Mouse (Mus musculus): ENCODE results near the gene Dtd1. TPM values are rescaled to one million over a fixed set of nuclear protein-coding genes. Genes with fewer than 3 reads are reported as not detected.

Dtd1 gene
- total and polyA plus RNA-seq, 2 experiments from 2014 or later: 98.2 to 161 TPM

- TF ChIP-seq CTCF (IDR thresholded peaks at IDR 0.05; ENCODE audit: low read depth): no peak
- ATAC-seq (no peak), DNase-seq (no peak)
- no peaks in the 10 kb centered on the region for H3K36me3 ChIP-seq (ENCODE audit: insufficient read depth)
- H3K9me3 ChIP-seq (ENCODE audit: low read length): 0 out of 2 replicates have a peak, but pooled peaks cover 3% of the 10 kb centered on the region
- H3K27ac ChIP-seq (ENCODE audit: low read depth, low read length): no peak overlapping the region
- 79% methylated on average over 2 of the region's 2 CpGs for WGBS
- no peak overlapping the region for H3K4me3 ChIP-seq (ENCODE audit: low read depth, low read length)
- no peak overlapping the region for H3K4me2 ChIP-seq (ENCODE audit: low read depth)
- H3K9ac ChIP-seq: no peak overlapping the region
- H3K27me3 ChIP-seq (ENCODE audit: insufficient read depth, low read length): no peaks in the 10 kb centered on the region
- H3K4me1 ChIP-seq (ENCODE audit: insufficient read depth): 0 out of 2 replicates have a peak, but pooled peaks cover 4% of the 10 kb centered on the region
Measured at GRCm38 (mm10) chr2:144714596-144714995, 114.9 kb downstream of the Dtd1 start.

GRCm38 (mm10) chr2:144715211-144715768, 115.6 kb downstream of the Dtd1 start:
- WGBS: 79% methylated on average over 2 of the region's 2 CpGs
- DNase-seq: no peak
- TF ChIP-seq CTCF (IDR thresholded peaks at IDR 0.05; ENCODE audit: low read depth): no peak
- Histone ChIP-seq H3K27ac (ENCODE audit: low read depth, low read length) (no peak overlapping the region), H3K4me3 (ENCODE audit: low read depth, low read length) (no peak overlapping the region), H3K4me1 (ENCODE audit: insufficient read depth) (0 out of 2 replicates have a peak, but pooled peaks cover 4% of the 10 kb centered on the region), H3K9ac (no peak overlapping the region), H3K9me3 (ENCODE audit: low read length) (0 out of 2 replicates have a peak, but pooled peaks cover 3% of the 10 kb centered on the region), H3K27me3 (ENCODE audit: insufficient read depth, low read length) (no peaks in the 10 kb centered on the region), H3K36me3 (ENCODE audit: insufficient read depth) (no peaks in the 10 kb centered on the region), H3K4me2 (ENCODE audit: low read depth) (no peak overlapping the region)
- ATAC-seq: no peak

- no peaks in the 10 kb centered on the region for H3K27me3 ChIP-seq (ENCODE audit: insufficient read depth, low read length)
- H3K9ac ChIP-seq: no peak overlapping the region
- H3K4me2 ChIP-seq (ENCODE audit: low read depth): no peak overlapping the region
- 0 out of 2 replicates have a peak, but pooled peaks cover 3% of the 10 kb centered on the region for H3K9me3 ChIP-seq (ENCODE audit: low read length)
- WGBS: 91% methylated on average over 5 of the region's 5 CpGs
- H3K4me1 ChIP-seq (ENCODE audit: insufficient read depth): 0 out of 2 replicates have a peak, but pooled peaks cover 4% of the 10 kb centered on the region
- H3K27ac ChIP-seq (ENCODE audit: low read depth, low read length): no peak overlapping the region
- H3K36me3 ChIP-seq (ENCODE audit: insufficient read depth): no peaks in the 10 kb centered on the region
- no peak overlapping the region for H3K4me3 ChIP-seq (ENCODE audit: low read depth, low read length)
- no peak for TF ChIP-seq CTCF (IDR thresholded peaks at IDR 0.05; ENCODE audit: low read depth)
- DNase-seq: no peak
- ATAC-seq: no peak
Measured at GRCm38 (mm10) chr2:144716248-144716647, 116.6 kb downstream of the Dtd1 start.

- Histone ChIP-seq H3K4me2 (ENCODE audit: low read depth) (no peak overlapping the region), H3K9me3 (ENCODE audit: low read length) (no peaks in the 10 kb centered on the region), H3K4me3 (ENCODE audit: low read depth, low read length) (no peak overlapping the region), H3K9ac (no peak overlapping the region), H3K27me3 (ENCODE audit: insufficient read depth, low read length) (no peaks in the 10 kb centered on the region), H3K36me3 (ENCODE audit: insufficient read depth) (no peaks in the 10 kb centered on the region), H3K4me1 (ENCODE audit: insufficient read depth) (0 out of 2 replicates have a peak, but pooled peaks cover 4% of the 10 kb centered on the region), H3K27ac (ENCODE audit: low read depth, low read length) (no peak overlapping the region)
- TF ChIP-seq CTCF (IDR thresholded peaks at IDR 0.05; ENCODE audit: low read depth): no peak
- ATAC-seq (no peak), DNase-seq (no peak)
- 31% methylated on average over 5 of the region's 5 CpGs for WGBS
Measured at GRCm38 (mm10) chr2:144718273-144718672, 118.6 kb downstream of the Dtd1 start.

- no peaks in the 10 kb centered on the region for H3K27me3 ChIP-seq (ENCODE audit: insufficient read depth, low read length)
- no peak overlapping the region for H3K9ac ChIP-seq
- H3K4me1 ChIP-seq (ENCODE audit: insufficient read depth): 0 out of 2 replicates have a peak, but pooled peaks cover 4% of the 10 kb centered on the region
- H3K9me3 ChIP-seq (ENCODE audit: low read length): no peaks in the 10 kb centered on the region
- TF ChIP-seq CTCF (IDR thresholded peaks at IDR 0.05; ENCODE audit: low read depth): no peak
- no peaks in the 10 kb centered on the region for H3K36me3 ChIP-seq (ENCODE audit: insufficient read depth)
- WGBS: 70% methylated on average over 5 of the region's 5 CpGs
- no peak for ATAC-seq
- H3K27ac ChIP-seq (ENCODE audit: low read depth, low read length): no peak overlapping the region
- no peak overlapping the region for H3K4me3 ChIP-seq (ENCODE audit: low read depth, low read length)
- no peak for DNase-seq
- H3K4me2 ChIP-seq (ENCODE audit: low read depth): no peak overlapping the region
Measured at GRCm38 (mm10) chr2:144719294-144719693, 119.6 kb downstream of the Dtd1 start.

GRCm38 (mm10) chr2:144719718-144720117, 120.0 kb downstream of the Dtd1 start:
- Histone ChIP-seq H3K9ac (no peak overlapping the region), H3K9me3 (ENCODE audit: low read length) (no peaks in the 10 kb centered on the region), H3K4me3 (ENCODE audit: low read depth, low read length) (no peak overlapping the region), H3K27ac (ENCODE audit: low read depth, low read length) (no peak overlapping the region), H3K4me2 (ENCODE audit: low read depth) (no peak overlapping the region), H3K4me1 (ENCODE audit: insufficient read depth) (0 out of 2 replicates have a peak, but pooled peaks cover 4% of the 10 kb centered on the region), H3K27me3 (ENCODE audit: insufficient read depth, low read length) (no peaks in the 10 kb centered on the region), H3K36me3 (ENCODE audit: insufficient read depth) (no peaks in the 10 kb centered on the region)
- 57% methylated on average over 4 of the region's 4 CpGs for WGBS
- TF ChIP-seq CTCF (IDR thresholded peaks at IDR 0.05; ENCODE audit: low read depth): no peak
- peak; percentile 17 for DNase-seq
- ATAC-seq: peak; percentile 59

GRCm38 (mm10) chr2:144720407-144720959, 120.8 kb downstream of the Dtd1 start:
- DNase-seq (no peak), ATAC-seq (no peak)
- H3K36me3 ChIP-seq (ENCODE audit: insufficient read depth): no peaks in the 10 kb centered on the region
- WGBS: 25% methylated on average over 5 of the region's 5 CpGs
- H3K4me3 ChIP-seq (ENCODE audit: low read depth, low read length): no peak overlapping the region
- H3K9ac ChIP-seq: no peak overlapping the region
- H3K27ac ChIP-seq (ENCODE audit: low read depth, low read length): no peak overlapping the region
- no peak for TF ChIP-seq CTCF (IDR thresholded peaks at IDR 0.05; ENCODE audit: low read depth)
- no peaks in the 10 kb centered on the region for H3K9me3 ChIP-seq (ENCODE audit: low read length)
- H3K4me2 ChIP-seq (ENCODE audit: low read depth): no peak overlapping the region
- 0 out of 2 replicates have a peak, but pooled peaks cover 4% of the 10 kb centered on the region for H3K4me1 ChIP-seq (ENCODE audit: insufficient read depth)
- no peaks in the 10 kb centered on the region for H3K27me3 ChIP-seq (ENCODE audit: insufficient read depth, low read length)
